Mouse (Mus musculus): ENCODE measurements at regions not wholly inside any gene's neighbourhood (a gene's known extent, or its start where the extent isn't known, plus 50 kb on each side); places are given as distances from the start of the nearest gene placed in this dataset.

DNA sequence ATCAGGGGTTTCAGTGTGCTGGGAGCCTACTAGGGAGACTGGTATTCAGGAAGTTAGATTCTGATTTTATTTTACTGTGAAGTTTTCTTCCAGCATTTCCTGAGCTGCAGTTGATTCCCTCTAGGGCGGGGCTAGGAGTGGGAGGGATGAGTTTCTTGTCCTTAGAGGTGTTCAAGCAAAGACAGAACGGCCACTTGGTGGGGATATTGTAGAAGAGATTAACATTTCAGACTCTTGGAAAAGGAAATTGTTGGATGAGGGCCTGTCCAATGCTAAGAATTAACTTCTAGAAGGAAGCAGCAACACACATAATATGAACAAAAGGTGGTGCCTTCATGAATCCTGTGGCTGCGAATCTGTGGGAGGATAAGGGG is 230.1 kb upstream of the Chd6 start:
- TF ChIP-seq CTCF (IDR thresholded peaks at IDR 0.05; ENCODE audit: low read depth, low read length) (no peak), POLR2A (IDR thresholded peaks at IDR 0.05; ENCODE audit: borderline replicate concordance, low read depth, low read length) (no peak)
